Mouse (Mus musculus) T-helper 1 cell (primary cell): ENCODE data around the gene Wdr46.
"Not testable (repeated sequence)": the region's sequence is repeated elsewhere in the genome, so short reads cannot be mapped to it uniquely, and the experiment has no call there.

Source experiments
- in situ Hi-C: fragments of 300-600 bp; cut with MboI, MseI; formaldehyde crosslinking; loops from one replicate; pipeline ENCODE4 v1.15.1; 2025; ENCODE audit warnings: high pct_unique_total_duplicates

Wdr46 gene

GRCm38 (mm10) chr17:33951021-33951946, 10.8 kb downstream of the Wdr46 start, which contains the start of gene B3galt4:
Gene B3galt4, minus strand, starts transcription at chr17:33951488.
- in situ Hi-C loops: no loop called here

GRCm38 (mm10) chr17:33952015-33952414, 11.6 kb downstream of the Wdr46 start:
- in situ Hi-C loops: not testable (repeated sequence)

GRCm38 (mm10) chr17:33952879-33953278, 12.4 kb downstream of the Wdr46 start:
- in situ Hi-C loops: no loop called here

GRCm38 (mm10) chr17:33953310-33953709, 12.8 kb downstream of the Wdr46 start:
- in situ Hi-C loops: no loop called here

- in situ Hi-C loops: no loop called here
Observed at GRCm38 (mm10) chr17:33953961-33954565, 13.6 kb downstream of the Wdr46 start.

GRCm38 (mm10) chr17:33954646-33955554, 14.4 kb downstream of the Wdr46 start:
- in situ Hi-C loops: no loop called here

DNA sequence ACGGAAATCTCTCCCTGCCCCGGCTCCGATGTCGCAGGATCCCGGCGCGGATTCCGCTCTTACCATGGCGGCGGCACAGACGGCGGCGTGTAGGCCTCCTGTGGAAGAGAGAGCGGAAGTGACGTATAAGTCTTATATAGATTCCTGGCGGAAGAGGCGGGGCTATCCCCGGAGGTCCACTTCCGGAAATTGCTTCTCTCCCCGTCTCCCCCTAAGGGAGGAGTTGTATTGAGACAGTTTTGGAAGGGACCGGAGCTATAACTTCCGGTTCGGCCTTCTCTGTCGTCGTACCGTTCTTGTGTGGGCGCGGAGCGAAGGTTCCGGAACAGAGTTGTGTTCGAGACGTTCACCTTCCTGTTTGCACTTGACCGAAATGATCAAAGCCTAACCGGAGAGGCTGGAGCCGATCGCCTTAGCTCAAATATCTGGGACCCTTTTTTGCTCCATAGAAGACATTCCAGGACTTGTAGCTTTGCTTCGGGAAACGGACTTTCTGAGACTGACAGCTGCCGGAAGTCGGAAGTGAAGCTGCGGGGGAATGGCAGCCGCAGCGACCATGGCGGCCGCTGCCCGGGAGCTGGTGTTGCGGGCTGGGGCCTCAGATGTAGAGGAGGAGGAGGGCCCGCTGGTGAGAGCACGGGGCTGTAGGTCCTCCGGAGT, 15.2 kb downstream of the Wdr46 start, which contains the start of the genes Vps52 and Rps18:
Vps52 (plus strand) TSS at position 258 of the 660 bp plus-strand sequence.
Rps18 (minus strand) TSS at position 447 of the 660 bp plus-strand sequence.
- in situ Hi-C loops: no loop called here

GRCm38 (mm10) chr17:33956336-33956735, 15.9 kb downstream of the Wdr46 start:
- in situ Hi-C loops: no loop called here

DNA sequence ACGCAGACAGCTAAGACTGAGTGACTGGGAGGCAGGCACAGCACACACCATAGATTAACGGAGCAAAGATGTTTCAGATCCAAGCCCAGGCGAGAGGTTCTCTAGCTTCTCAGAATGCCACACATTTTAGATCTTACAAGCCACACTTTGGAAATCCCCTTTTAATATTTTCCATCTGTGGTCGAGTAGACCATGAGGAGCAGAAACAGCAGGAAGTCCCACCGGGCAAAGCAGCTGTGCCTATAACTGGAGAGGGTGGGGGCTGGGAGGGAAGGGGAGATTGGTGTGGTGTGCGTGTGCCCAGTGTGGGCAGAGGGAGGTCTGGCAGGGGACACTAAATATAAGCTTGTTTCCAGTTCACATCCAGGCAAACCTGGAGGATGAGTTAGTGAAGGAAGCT, 17.0 kb downstream of the Wdr46 start:
- in situ Hi-C loops: no loop called here

DNA sequence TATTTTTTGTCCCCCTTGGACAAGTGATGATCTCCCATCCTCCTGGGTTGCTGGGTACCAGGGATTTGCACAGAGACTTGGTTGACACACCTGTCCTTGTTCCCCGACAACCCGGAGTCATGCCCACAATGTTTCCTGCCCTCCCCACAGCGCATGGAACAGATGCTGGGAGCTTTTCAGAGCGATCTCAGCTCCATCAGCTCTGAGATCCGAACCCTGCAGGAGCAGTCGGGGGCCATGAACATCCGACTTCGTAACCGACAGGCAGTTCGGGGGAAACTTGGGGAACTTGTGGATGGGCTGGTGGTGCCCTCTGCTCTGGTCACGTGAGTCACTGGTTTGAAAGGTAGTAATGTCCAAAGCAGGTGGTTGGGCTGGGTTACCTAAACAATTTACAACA, 18.0 kb downstream of the Wdr46 start:
- in situ Hi-C loops: no loop called here

GRCm38 (mm10) chr17:33959135-33959534, 18.7 kb downstream of the Wdr46 start:
- in situ Hi-C loops: no loop called here

GRCm38 (mm10) chr17:33959948-33960347, 19.5 kb downstream of the Wdr46 start:
- in situ Hi-C loops: no loop called here

DNA sequence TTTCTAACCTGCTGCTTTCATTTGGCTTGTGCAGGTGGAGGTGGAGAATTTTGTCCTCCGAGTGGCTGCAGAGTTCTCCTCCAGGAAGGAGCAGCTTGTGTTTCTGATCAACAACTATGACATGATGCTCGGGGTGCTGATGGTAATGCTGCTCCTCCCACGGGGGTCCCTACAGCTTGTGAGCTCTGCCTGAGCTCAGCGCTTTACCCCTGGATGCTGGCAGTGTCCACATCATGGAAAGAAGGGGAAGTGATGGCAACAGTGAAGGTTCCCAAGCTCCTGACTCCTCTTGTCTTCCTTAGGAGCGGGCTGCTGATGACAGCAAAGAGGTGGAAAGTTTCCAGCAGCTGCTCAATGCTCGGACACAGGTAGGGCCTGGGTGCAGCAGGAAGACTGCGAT, 22.4 kb downstream of the Wdr46 start:
- in situ Hi-C loops: no loop called here

DNA sequence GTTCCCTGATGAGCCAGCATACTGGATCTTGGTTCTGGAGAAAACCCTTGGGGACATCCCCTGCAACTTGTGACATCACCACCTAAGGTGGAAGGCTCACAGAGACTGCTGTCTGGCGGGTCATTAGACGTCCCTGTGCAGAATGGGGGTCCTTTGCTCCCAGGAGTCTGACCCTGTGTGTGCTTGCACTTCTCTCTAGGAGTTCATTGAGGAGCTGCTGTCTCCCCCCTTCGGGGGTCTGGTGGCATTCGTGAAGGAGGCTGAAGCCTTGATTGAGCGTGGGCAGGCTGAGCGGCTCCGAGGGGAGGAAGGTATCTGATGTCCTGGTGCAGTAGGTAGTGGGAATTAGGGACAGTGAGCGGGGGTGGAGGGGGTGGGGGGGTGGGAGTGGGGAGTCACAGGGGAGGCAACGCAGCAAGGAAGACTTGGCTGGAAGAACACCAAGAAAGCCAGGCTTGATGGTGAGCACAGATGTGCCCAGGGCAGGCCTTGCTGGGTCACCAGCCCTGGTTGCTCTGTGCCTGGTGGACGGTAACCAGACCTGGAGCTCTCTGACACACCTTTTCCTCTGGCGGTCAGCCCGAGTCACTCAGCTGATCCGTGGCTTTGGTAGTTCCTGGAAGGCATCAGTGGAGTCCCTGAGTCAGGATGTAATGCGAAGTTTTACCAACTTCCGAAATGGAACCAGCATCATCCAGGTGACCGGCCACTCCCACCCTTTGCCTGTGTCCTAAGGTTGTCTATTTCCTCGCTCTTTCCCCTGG, 24.8 kb downstream of the Wdr46 start:
- in situ Hi-C loops: no loop called here

DNA sequence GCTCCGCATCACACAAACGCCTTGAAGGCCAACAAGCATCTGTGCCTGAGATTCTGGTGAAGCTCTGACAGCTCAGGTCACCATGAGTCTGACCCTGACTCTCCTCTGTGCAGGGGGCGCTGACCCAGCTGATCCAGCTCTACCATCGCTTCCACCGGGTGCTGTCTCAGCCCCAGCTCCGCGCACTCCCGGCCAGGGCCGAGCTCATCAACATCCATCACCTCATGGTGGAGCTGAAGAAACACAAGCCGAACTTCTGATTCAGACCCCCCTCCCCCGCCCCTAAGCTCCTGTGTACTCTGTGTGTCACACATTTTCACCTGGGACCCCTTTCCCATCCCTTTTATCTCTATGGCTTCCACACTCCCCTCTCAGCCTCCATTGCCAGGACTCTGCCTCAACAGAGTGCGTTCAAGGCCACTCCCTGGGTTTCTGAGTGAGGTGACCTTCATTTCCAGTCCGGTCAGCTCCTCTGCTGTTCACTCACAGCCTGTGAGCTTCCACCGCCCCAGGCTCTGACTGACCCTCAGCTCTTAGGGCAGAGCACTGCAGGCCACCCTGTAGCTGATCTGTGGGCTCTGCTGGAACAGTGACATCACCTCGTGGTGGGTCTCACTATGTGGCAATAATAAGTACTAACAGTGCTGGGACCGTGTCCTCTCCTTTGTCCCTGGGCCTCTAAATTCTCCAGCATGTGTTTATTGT, 25.5 kb downstream of the Wdr46 start:
- in situ Hi-C loops: no loop called here

GRCm38 (mm10) chr17:33968489-33968888, 28.0 kb downstream of the Wdr46 start:
- in situ Hi-C loops: no loop called here

GRCm38 (mm10) chr17:33968927-33969326, 28.5 kb downstream of the Wdr46 start:
- in situ Hi-C loops: no loop called here

DNA sequence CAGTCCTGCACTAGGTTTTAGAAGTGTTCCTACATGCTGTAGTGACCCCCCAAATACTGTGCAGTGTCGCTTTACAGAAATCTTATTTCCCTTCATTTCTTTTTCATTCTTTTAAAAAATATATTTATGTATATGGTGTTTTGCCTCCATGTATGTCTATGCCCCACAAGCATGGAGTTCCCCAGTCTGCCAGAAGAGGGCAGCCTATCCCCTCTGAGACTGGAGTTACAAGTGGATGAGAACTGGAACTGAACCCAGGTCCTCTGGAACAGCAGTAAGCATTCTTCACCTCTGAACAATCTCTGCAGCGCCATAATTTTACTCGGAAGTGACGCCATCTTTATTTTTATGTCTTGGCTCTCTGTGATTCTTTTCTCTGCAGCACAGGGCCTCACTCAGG, 28.9 kb downstream of the Wdr46 start:
- in situ Hi-C loops: no loop called here

- in situ Hi-C loops: loop anchor here (5.0 to 10.0 kb wide), 2 partner anchors 35 to 1588 kb away; partner anchors contain the start of gene Wiz
Observed at GRCm38 (mm10) chr17:33972691-33973090, 32.2 kb downstream of the Wdr46 start.

GRCm38 (mm10) chr17:33973572-33973971, 33.1 kb downstream of the Wdr46 start:
- in situ Hi-C loops: loop anchor here (5.0 to 10.0 kb wide), 2 partner anchors 34 to 1589 kb away; partner anchors contain the start of gene Wiz
